Mouse (Mus musculus) bone marrow macrophage, adult 2 months (primary cell): ENCODE data around the gene Ccdc106. TPM values are rescaled to one million over a fixed set of nuclear protein-coding genes. Genes with fewer than 3 reads are reported as not detected.

Source experiments
- H3K27ac ChIP-seq: 2 replicates; pipeline ENCODE4 v1.5.1; 2012; ENCODE audit warnings: low read depth, low read length; ENCODE audit not compliant: insufficient read depth
- H3K4me1 ChIP-seq: 2 replicates; pipeline ENCODE4 v1.6.1; 2012; ENCODE audit warnings: low read length; ENCODE audit not compliant: control insufficient read depth, insufficient read depth
- H3K4me3 ChIP-seq: 2 replicates; pipeline ENCODE4 v1.5.1; 2012; ENCODE audit warnings: mild to moderate bottlenecking, low read length, moderate library complexity; ENCODE audit not compliant: insufficient read depth
- CTCF ChIP-seq: IDR thresholded peaks from 2 replicates; pipeline ENCODE4 v1.5.1; 2012; ENCODE audit warnings: low read depth, mild to moderate bottlenecking, low read length, moderate library complexity
- POLR2A ChIP-seq: IDR thresholded peaks from 2 replicates; pipeline ENCODE4 v1.6.1; 2012; ENCODE audit warnings: mild to moderate bottlenecking, low read depth, low read length, borderline replicate concordance
- polyA plus RNA-seq: library from polyadenylated mRNA; stranded (reverse); fragments of >200 nt; gene quantifications from 2 replicates; pipeline ENCODE4 v1.2.4, GENCODE M21; 2012; ENCODE audit not compliant: missing spikeins, insufficient read depth, insufficient read length

Gene Ccdc106
- polyA plus RNA-seq, 1 experiment: 0.43 TPM

DNA sequence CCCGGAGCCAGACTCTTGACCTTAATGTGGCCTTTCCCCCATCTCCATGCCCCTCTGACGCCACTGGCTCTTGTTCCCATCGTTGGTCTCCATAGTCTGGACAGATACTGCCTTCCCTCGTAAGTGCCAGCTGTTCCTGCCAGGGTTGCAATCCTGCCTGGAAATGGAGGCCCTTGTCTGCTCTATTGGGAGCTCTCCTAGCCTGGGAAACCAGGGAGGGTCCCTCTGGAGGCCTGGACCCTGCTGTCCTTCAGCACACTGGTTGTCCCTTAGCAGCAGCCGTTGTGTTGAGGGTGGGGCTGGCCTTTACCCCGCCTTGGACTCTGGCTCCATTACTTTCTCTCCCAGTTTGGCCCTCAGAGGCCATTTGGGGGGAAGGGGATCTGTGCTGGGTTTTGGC, 72.0 kb downstream of the Ccdc106 start:
- H3K27ac ChIP-seq: no peak overlapping the region
- no peak for TF ChIP-seq CTCF
- TF ChIP-seq POLR2A: no peak
- H3K4me3 ChIP-seq: no peak overlapping the region
- H3K4me1 ChIP-seq: 0 out of 2 replicates have a peak, but pooled peaks cover 2% of the 10 kb centered on the region

DNA sequence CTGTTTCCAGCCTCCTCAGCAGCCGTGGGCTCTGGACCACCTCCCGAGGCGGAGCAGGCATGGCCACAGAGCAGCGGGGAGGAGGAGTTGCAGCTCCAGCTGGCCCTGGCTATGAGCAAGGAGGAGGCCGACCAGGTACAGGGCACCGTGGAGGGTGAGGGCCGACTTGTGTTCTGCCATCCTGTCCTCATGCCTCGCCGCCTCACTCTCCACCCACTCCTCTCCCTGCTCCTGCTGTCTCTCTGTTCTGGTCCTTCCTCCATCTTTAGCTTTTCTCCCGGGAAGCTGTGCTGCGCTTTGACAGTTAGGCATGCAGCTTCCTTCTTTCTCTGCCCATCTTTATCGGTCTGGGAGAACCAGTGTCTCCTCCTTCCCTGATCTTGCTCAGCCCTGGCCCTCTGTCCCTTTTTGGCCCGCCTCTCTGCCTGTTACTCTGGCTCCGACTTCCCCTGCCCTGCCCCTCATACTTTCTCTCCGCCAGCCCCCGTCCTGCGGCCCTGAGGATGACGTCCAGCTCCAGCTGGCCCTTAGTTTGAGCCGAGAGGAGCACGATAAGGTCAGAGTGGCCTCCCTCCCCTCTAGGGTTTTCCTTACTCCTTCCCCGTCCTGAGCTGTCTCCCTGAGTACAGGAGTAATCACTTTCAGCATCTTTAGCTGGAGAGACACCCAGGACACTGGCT, 72.6 kb downstream of the Ccdc106 start:
- H3K4me1 ChIP-seq: 0 out of 2 replicates have a peak, but pooled peaks cover 2% of the 10 kb centered on the region
- no peak for TF ChIP-seq POLR2A
- no peak for TF ChIP-seq CTCF
- no peak overlapping the region for H3K4me3 ChIP-seq
- no peak overlapping the region for H3K27ac ChIP-seq

DNA sequence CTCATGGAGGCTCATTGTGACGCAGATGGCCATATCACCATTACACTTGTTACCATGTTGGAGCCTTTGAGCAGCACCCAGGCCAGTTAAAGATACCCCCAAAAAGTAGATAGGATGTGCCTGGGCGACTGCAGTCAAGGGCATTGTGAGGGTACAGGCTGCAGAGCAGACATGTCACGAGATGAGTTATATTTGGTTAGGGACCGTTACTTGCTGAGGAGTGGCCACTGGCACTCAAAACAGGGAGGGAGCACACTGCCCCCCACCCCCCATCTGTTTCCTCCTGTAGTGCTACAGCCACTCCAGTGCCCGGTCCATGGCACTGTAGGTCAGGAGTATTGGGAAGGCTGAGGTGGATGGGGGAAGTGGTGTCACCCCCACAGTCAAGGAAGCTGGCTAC, 78.4 kb downstream of the Ccdc106 start:
- Histone ChIP-seq H3K4me1 (peaks cover 37% of the 10 kb centered on the region), H3K27ac (no peak overlapping the region), H3K4me3 (no peak overlapping the region)
- no peak for TF ChIP-seq CTCF
- TF ChIP-seq POLR2A: no peak

- TF ChIP-seq POLR2A (no peak), CTCF (no peak)
- no peak overlapping the region for H3K4me3 ChIP-seq
These were observed 79.4 kb downstream of the Ccdc106 start for GRCm38 (mm10) chr7:5099796-5100195.

DNA sequence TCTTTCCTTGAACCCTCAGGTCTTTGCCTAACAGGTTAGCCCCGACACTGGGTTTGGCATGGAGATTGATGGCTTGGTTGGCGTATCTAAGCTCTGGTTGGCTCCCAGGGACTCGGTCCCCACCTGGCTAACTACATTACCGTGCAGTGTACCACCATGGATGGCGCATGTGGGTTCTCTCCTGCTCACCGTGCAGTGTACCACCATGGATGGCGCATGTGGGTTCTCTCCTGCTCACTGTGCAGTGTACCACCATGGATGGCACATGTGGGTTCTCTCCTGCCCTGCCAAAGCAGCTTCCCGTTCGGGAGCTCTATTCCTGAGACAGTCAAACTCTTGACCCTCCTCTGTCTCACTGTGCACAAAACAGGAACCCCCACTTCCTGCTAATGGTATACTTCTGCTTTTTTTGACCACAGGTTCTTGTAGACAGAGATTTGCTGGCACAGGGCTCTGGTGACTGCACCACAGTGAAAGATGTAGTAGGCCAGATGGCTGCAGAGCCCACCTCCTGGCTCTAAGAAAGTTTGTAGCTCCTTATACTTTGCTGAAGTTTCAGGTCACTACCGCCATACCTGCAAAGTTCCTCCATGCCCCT, 80.8 kb downstream of the Ccdc106 start:
- no peak overlapping the region for H3K4me3 ChIP-seq

More at GRCm38 (mm10) chr7:5099796-5100195, 79.4 kb downstream of the Ccdc106 start:
- Histone ChIP-seq H3K27ac (no peak overlapping the region), H3K4me1 (peaks cover 37% of the 10 kb centered on the region)

GRCm38 (mm10) chr7:5102564-5102963, 82.2 kb downstream of the Ccdc106 start:
- H3K4me1 ChIP-seq: peaks cover 39% of the 10 kb centered on the region
- TF ChIP-seq CTCF (no peak), POLR2A (no peak)
- no peak overlapping the region for H3K27ac ChIP-seq
- no peak overlapping the region for H3K4me3 ChIP-seq

More for the DNA sequence above, 80.8 kb downstream of the Ccdc106 start:
- Histone ChIP-seq H3K4me1 (peaks cover 39% of the 10 kb centered on the region), H3K27ac (peak overlapping the region; percentile 60)
- TF ChIP-seq POLR2A: no peak
- no peak for TF ChIP-seq CTCF

DNA sequence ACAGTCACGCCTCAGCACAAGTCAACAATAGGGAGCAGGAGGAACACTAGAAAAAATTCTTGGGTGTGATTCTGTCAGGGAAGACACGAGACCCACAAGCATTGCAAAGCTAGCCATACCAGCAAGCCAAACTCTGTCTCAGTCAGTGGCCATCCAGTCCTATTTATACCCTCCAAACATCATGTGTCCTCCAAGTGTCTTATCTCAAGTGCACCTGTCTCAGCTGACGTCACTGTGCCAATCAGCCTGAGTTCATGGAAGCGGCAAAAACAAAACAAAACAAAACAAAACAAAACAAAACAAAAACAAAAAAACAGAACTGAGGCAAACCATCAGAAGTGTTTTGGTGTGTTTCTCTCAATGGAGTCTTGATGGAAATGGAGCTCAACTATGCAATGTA, 87.9 kb downstream of the Ccdc106 start:
- no peak for TF ChIP-seq CTCF
- no peak for TF ChIP-seq POLR2A
- H3K4me1 ChIP-seq: peaks cover 14% of the 10 kb centered on the region
- H3K27ac ChIP-seq: no peak overlapping the region
- no peak overlapping the region for H3K4me3 ChIP-seq

DNA sequence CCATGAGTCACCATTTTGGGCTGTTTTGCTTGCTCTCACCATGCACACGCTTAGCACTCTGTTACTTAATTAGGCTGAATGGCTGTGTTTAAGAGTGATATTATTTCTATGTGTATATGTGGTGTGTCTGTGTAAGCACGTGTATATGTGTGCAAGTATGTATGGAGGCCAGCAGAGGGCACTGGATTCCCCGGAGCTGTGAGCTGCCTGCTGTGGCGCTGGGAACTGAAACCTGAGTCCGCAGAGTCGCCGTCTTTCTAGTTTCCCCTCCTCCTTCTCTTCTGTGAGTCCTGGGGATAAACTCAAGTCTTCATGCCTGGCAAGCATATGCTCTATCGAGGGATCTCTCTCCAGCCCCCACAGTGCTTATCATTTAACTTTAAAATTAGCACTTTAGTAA, 88.9 kb downstream of the Ccdc106 start:
- Histone ChIP-seq H3K27ac (no peak overlapping the region), H3K4me1 (peaks cover 14% of the 10 kb centered on the region), H3K4me3 (no peak overlapping the region)
- TF ChIP-seq POLR2A (no peak), CTCF (no peak)

Other genes starting within 250 kb of the Ccdc106 start
- gene Fam71e2, start 249.3 kb upstream of the Ccdc106 start, polyA plus RNA-seq: not detected in 2 replicates
- gene Il11, start 237.7 kb upstream of the Ccdc106 start, polyA plus RNA-seq: not detected in 2 replicates
- not detected in 2 replicates for gene Tmem190, start 237.6 kb upstream of the Ccdc106 start, polyA plus RNA-seq
- 2.1 and 3.6 TPM in 2 replicates for gene Tmem238, start 230.9 kb upstream of the Ccdc106 start, polyA plus RNA-seq
- gene Rpl28, start 227.7 kb upstream of the Ccdc106 start, polyA plus RNA-seq: 636 and 681 TPM in 2 replicates
- 109 and 131 TPM in 2 replicates for gene Ube2s, start 208.0 kb upstream of the Ccdc106 start, polyA plus RNA-seq
- not detected in 2 replicates for gene Shisa7, start 175.9 kb upstream of the Ccdc106 start, polyA plus RNA-seq
- gene Isoc2b, start 150.3 kb upstream of the Ccdc106 start, polyA plus RNA-seq: 20.4 and 21.2 TPM in 2 replicates
- 15.5 and 16.4 TPM in 2 replicates for gene Isoc2a, start 143.4 kb upstream of the Ccdc106 start, polyA plus RNA-seq
- gene Gm36210, start 114.0 kb upstream of the Ccdc106 start, polyA plus RNA-seq: not detected in 2 replicates
- gene Zfp628, start 105.3 kb upstream of the Ccdc106 start, polyA plus RNA-seq: 7.1 and 8.7 TPM in 2 replicates
- 0.78 and 1.6 TPM in 2 replicates for gene Nat14, start 98.5 kb upstream of the Ccdc106 start, polyA plus RNA-seq
- 0.24 TPM in 1 of 2 replicates, not detected in the other for gene Ssc5d, start 94.8 kb upstream of the Ccdc106 start, polyA plus RNA-seq
- 0.58 TPM in 1 of 2 replicates, not detected in the other for gene Sbk2, start 56.1 kb upstream of the Ccdc106 start, polyA plus RNA-seq
- not detected in 2 replicates for gene Sbk3, start 49.4 kb upstream of the Ccdc106 start, polyA plus RNA-seq
- gene Zfp579, start 24.4 kb upstream of the Ccdc106 start, polyA plus RNA-seq: 33.6 and 34.6 TPM in 2 replicates
- 32.9 and 36.4 TPM in 2 replicates for gene Zfp524, start 6.1 kb upstream of the Ccdc106 start, polyA plus RNA-seq
- gene Fiz1, start 5.9 kb upstream of the Ccdc106 start, polyA plus RNA-seq: 20.5 and 23.6 TPM in 2 replicates
- gene Gm44973, start 5.1 kb upstream of the Ccdc106 start, polyA plus RNA-seq: not detected in 2 replicates
- 19.8 and 30.1 TPM in 2 replicates for gene Zfp865, start 177 bp upstream of the Ccdc106 start, polyA plus RNA-seq
- gene 4632433K11Rik, start 13.6 kb downstream of the Ccdc106 start, polyA plus RNA-seq: not detected in 2 replicates
- 2.6 and 3.8 TPM in 2 replicates for gene Zfp784, start 17.9 kb downstream of the Ccdc106 start, polyA plus RNA-seq
- 6.1 and 7.7 TPM in 2 replicates for gene Zfp580, start 31.0 kb downstream of the Ccdc106 start, polyA plus RNA-seq
- gene U2af2, start 41.6 kb downstream of the Ccdc106 start, polyA plus RNA-seq: 151 and 160 TPM in 2 replicates
- gene Epn1, start 59.7 kb downstream of the Ccdc106 start, polyA plus RNA-seq: 198 and 202 TPM in 2 replicates
- gene Rfpl4, start 96.4 kb downstream of the Ccdc106 start, polyA plus RNA-seq: not detected in 2 replicates
- gene Rasl2-9, start 105.4 kb downstream of the Ccdc106 start, polyA plus RNA-seq: 1.1 TPM in 1 of 2 replicates, not detected in the other
- gene Vmn1r55, start 129.1 kb downstream of the Ccdc106 start, polyA plus RNA-seq: 0.17 TPM in 1 of 2 replicates, not detected in the other
- gene Vmn1r56, start 176.2 kb downstream of the Ccdc106 start, polyA plus RNA-seq: not detected in 2 replicates
- gene Vmn1r57, start 197.9 kb downstream of the Ccdc106 start, polyA plus RNA-seq: not detected in 2 replicates